Mouse (Mus musculus): ENCODE results near the gene Ndufs1. TPM values are rescaled to one million over a fixed set of nuclear protein-coding genes. Genes with fewer than 3 reads are reported as not detected.

The Ndufs1 gene
- total RNA-seq, 2 experiments from 2014 or later, result 155 to 160 TPM

DNA sequence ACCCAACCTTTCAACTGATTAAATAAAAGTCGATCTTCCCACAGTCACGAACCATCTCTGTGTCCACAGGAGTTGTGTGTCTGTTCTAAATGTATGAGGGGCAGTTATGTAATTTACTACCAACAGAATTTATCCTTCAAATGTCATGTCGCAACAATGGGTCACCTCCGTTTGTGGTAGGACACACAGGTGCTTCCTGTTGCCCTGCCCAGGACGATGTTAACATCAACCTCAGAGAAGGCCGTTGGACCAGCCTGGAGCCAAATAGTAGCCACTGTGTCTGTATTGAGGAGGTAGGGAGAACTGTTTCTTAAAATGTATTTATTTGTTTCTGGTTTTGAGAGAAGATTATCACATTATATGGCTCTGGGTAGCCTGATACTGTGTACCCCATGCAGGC, 54.6 kb downstream of the Ndufs1 start:
- no peak for DNase-seq (ENCODE audit: extremely low spot score in 1 of 2, low spot score in 1 of 2)

DNA sequence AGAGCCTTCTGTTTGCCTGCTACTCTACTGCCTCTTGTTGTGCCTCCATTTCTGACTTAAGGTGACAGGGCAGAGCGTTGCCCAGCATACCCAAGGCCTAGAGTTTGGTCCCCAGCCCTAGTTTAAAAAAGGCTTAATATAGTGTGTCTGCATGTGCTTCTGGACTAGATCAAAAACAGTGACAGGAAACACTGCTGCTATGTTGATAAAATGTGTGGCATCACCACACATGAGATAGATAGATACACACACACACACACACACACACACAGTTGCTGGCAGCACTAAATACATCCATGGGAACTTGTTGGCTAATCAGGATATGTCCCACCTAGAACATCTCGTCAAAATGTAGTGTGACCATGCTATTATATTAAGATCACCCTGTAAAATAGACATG, 56.3 kb downstream of the Ndufs1 start:
- DNase-seq (ENCODE audit: extremely low spot score in 1 of 2, low spot score in 1 of 2), result no peak

GRCm38 (mm10) chr1:63119675-63120074, 57.0 kb downstream of the Ndufs1 start:
- no peak for DNase-seq (ENCODE audit: extremely low spot score in 1 of 2, low spot score in 1 of 2)

GRCm38 (mm10) chr1:63115540-63115939, 61.1 kb downstream of the Ndufs1 start:
- DNase-seq (ENCODE audit: extremely low spot score in 1 of 2, low spot score in 1 of 2), result no peak

- DNase-seq (ENCODE audit: extremely low spot score in 1 of 2, low spot score in 1 of 2), result no peak
Measured at GRCm38 (mm10) chr1:63115096-63115495, 61.5 kb downstream of the Ndufs1 start.

DNA sequence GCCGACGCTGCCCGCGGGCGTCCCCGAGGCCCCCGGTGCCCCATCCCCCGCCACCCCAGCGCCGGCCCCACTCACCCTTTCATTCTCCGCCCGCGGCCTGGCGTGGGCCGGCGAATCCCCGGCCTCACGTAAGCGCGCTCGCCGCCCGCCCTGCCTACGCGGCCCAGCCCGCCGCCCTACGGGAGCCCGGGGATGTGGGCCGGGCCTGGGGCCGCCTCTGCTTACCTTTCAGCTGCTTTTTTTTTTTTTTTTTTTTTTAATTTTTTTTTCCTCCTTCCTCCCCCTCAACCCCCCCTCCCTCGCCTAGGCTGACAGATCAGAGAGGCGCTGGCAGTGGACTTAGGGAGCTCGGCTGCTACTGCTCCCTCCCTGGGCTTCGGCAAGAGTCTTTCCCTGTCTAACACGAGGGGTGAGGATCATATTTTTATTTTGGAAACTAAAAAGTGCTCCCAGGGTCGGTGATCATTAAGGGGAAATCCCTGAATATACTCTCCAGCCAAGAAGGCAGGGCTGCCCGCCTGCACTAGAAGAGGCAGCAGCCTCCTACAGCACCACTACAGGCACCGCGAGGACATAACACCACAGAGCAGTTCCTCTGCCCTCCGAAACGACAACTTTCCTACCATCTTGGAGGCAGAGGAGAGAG, 62.4 kb downstream of the Ndufs1 start, which contains the start of gene Ino80d:
Ino80d (minus strand) TSS at position 532 of the 646 bp plus-strand sequence.
- peak; percentile 59 to 69 for DNase-seq (ENCODE audit: extremely low spot score in 1 of 2, low spot score in 1 of 2)

DNA sequence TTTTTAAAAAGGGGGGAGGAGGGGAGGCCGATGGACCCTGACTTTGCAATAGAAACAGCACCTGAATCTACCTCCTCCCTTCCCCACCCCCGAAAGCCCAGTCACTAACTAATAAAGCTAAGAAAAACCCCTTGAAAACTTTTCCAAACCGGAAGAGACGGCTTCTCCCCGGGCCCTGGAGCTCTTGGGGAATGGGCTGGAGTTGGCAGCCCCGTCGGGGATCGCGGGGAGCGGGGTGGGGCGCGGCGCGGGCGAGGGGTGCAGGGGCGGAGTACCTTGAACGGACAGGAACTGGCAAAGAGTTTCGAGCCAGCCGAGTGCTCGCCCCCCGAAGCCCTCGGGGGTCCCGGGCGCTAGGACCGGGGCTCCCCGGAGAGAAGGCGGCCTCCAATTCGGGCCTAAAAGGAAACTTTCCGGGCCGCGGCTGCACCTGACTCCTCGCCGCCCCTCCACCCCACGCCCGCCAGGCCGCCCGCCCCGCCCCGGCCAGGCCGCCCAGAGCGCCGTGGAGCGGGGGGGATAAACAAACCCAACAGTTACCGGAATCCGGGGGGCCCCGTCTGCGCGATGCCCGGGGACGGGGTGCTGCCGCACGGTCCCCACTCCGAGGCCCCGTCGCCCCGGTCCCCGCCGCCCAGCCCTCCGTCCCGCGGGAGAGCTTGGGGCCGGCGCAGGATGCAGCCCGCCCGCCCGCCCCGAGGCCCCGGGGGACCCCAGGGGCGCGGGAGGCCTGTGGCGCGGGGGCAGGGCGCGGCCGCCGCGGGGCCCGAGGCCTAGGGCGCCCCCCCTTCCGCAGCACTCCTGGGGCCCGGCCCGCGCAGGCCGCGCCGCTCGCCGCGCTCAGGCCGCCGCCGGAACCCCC, 63.1 kb downstream of the Ndufs1 start:
- DNase-seq (ENCODE audit: extremely low spot score in 1 of 2, low spot score in 1 of 2), result peak; percentile 40 to 49

DNA sequence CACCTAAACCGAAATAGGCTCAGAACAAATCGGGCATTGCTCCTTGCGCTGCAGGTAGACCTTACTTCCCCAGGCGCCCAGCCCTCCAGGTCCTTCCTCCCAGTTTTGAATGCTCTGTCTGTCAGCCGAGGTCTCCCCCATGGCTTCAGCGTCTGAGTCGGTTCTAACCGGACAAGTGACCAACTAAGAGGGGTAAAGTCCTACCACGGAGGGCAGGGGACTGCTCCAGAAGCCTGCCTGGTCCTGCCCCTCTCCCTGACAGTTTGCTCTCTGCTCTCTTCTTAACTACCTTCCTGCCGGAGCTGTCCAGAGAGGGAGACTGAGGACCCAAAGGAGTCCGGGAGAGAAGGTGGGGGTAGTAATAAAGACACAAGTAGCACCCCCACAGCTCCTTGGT, 63.8 kb downstream of the Ndufs1 start:
- peak; percentile 8 to 29 for DNase-seq (ENCODE audit: extremely low spot score in 1 of 2, low spot score in 1 of 2)

GRCm38 (mm10) chr1:63112151-63112864, 64.3 kb downstream of the Ndufs1 start:
- DNase-seq (ENCODE audit: extremely low spot score in 1 of 2, low spot score in 1 of 2), result no peak

- DNase-seq (ENCODE audit: extremely low spot score in 1 of 2, low spot score in 1 of 2), result peak in 1 of 2 experiments; percentile 35
Measured at GRCm38 (mm10) chr1:63110536-63111285, 65.9 kb downstream of the Ndufs1 start.

- no peak for DNase-seq (ENCODE audit: extremely low spot score in 1 of 2, low spot score in 1 of 2)
Measured at GRCm38 (mm10) chr1:63107614-63108327, 68.9 kb downstream of the Ndufs1 start.

DNA sequence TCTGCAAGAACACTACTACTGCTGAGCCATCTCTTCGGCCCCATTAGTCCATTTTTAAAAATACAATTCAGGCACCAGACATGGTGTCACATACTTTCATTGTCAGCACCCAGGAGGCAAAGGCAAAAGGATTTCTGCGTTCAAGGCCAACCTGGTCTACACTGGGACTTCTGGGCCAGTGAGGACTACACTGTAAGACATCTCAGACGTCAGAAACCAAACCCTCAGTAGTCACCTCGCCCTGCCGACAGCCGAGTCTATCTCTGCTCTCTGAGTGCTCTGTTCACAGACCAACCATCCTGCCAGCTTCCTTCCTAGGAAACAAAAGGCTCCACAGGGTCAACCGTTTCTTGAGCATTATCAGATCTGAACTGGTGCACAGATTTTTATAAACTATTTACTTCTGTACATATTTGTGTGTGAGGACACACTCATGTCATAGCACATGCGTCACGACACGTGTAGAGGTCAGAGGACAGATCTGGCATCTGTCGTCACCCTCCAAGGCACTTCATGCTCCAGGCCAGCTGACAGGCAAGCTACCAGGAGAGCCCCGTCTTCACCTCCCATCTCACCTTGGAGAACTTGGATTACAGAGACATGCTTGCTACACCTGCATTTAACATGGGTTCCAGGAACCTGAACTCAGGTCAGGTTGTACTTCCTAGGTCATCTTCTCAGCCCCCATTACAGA, 73.7 kb downstream of the Ndufs1 start:
- no peak for DNase-seq (ENCODE audit: extremely low spot score in 1 of 2, low spot score in 1 of 2)

GRCm38 (mm10) chr1:63100196-63100595, 76.4 kb downstream of the Ndufs1 start:
- DNase-seq (ENCODE audit: extremely low spot score in 1 of 2, low spot score in 1 of 2), result no peak

- DNase-seq (ENCODE audit: extremely low spot score in 1 of 2, low spot score in 1 of 2), result no peak
Measured at GRCm38 (mm10) chr1:63098831-63099230, 77.8 kb downstream of the Ndufs1 start.

GRCm38 (mm10) chr1:63096071-63096470, 80.6 kb downstream of the Ndufs1 start:
- no peak for DNase-seq (ENCODE audit: extremely low spot score in 1 of 2, low spot score in 1 of 2)
